Mouse (Mus musculus): ENCODE data around the gene Tepsin. TPM values are rescaled to one million over a fixed set of nuclear protein-coding genes. Genes with fewer than 3 reads are reported as not detected.

The Tepsin gene
- polyA plus RNA-seq, 1 experiment from 2014 or later = 20.6 TPM

Small RNA genes within 50 kb of the gene (microRNA-seq; reads per million reads assigned to microRNA genes)
- gene Gm25948 = not detected

Other genes with a start within 250 kb of the Tepsin start
- gene Chmp6, start 185.3 kb downstream of the Tepsin start, polyA plus RNA-seq (2015; fragmentation: Nextera tagmentation; extraction: Ambion mirVana) = 97.5 and 102 TPM in 2 replicates
- gene Baiap2, start 156.0 kb downstream of the Tepsin start, polyA plus RNA-seq (2015; fragmentation: Nextera tagmentation; extraction: Ambion mirVana) = 11.1 and 12.7 TPM in 2 replicates
- 28.2 and 34.2 TPM in 2 replicates for gene Aatk, start 51.6 kb downstream of the Tepsin start, polyA plus RNA-seq (2015; fragmentation: Nextera tagmentation; extraction: Ambion mirVana)
- 26.1 and 31.3 TPM in 2 replicates for gene Cep131, start 11.9 kb downstream of the Tepsin start, polyA plus RNA-seq (2015; fragmentation: Nextera tagmentation; extraction: Ambion mirVana)
- gene Ndufaf8, start 197 bp upstream of the Tepsin start, polyA plus RNA-seq (2015; fragmentation: Nextera tagmentation; extraction: Ambion mirVana) = 38.0 and 45.6 TPM in 2 replicates
- 103 and 108 TPM in 2 replicates for gene Slc38a10, start 52.6 kb upstream of the Tepsin start, polyA plus RNA-seq (2015; fragmentation: Nextera tagmentation; extraction: Ambion mirVana)
- gene Bahcc1, start 134.2 kb upstream of the Tepsin start, polyA plus RNA-seq (2015; fragmentation: Nextera tagmentation; extraction: Ambion mirVana) = 13.6 and 15.3 TPM in 2 replicates
- 3,932 and 3,979 TPM in 2 replicates for gene Actg1, start 249.8 kb upstream of the Tepsin start, polyA plus RNA-seq (2015; fragmentation: Nextera tagmentation; extraction: Ambion mirVana)